Mouse (Mus musculus) midbrain, embryonic 10.5 days (tissue): ENCODE data around the gene 5330417H12Rik. TPM values are rescaled to one million over a fixed set of nuclear protein-coding genes. Genes with fewer than 3 reads are reported as not detected.

ENCODE experiments used
- DNase-seq: peaks from one replicate; pipeline ENCODE4 v3.0.0-alpha.2; 2017; ENCODE audit warnings: low spot score
- H3K27ac ChIP-seq: fragments of 300-500 bp; sonication (generic); replicated peaks from 2 replicates; pipeline ENCODE4 v1.5.1; 2016; ENCODE audit warnings: mild to moderate bottlenecking
- H3K27me3 ChIP-seq: fragments of 300-500 bp; sonication (generic); 2 replicates; pipeline ENCODE4 v1.6.1; 2016; ENCODE audit warnings: low read depth, mild to moderate bottlenecking; ENCODE audit not compliant: poor library complexity, severe bottlenecking
- H3K36me3 ChIP-seq: fragments of 300-500 bp; sonication (generic); 2 replicates; pipeline ENCODE4 v1.6.1; 2016; ENCODE audit warnings: mild to moderate bottlenecking, moderate library complexity
- H3K4me1 ChIP-seq: fragments of 300-500 bp; sonication (generic); 2 replicates; pipeline ENCODE4 v1.6.1; 2016
- H3K4me3 ChIP-seq: fragments of 300-500 bp; sonication (generic); 2 replicates; pipeline ENCODE4 v1.5.1; 2016; ENCODE audit warnings: mild to moderate bottlenecking, moderate library complexity
- H3K9me3 ChIP-seq: fragments of 300-500 bp; sonication (generic); replicated peaks from 2 replicates; pipeline ENCODE4 v1.6.1; 2016; ENCODE audit warnings: mild to moderate bottlenecking
- WGBS: fragments of 180-500 bp; shearing (Covaris S2); methylation state at CpG from one replicate; pipeline ENCODE4 v1.1.7; 2016; 5-methylcytosine and 5-hydroxymethylcytosine counted together
- polyA plus RNA-seq: library from polyadenylated mRNA; unstranded; fragments of >200 nt; fragmentation: Nextera tagmentation; extraction: Ambion mirVana; gene quantifications from 2 replicates; pipeline ENCODE4 v1.2.1, GENCODE M21; 2016

The 5330417H12Rik gene
- polyA plus RNA-seq, 1 experiment from 2014 or later: not detected

GRCm38 (mm10) chr7:107618028-107618992, 6.7 kb downstream of the 5330417H12Rik start:
- Histone ChIP-seq H3K36me3 (no peaks in the 10 kb centered on the region), H3K27me3 (no peaks in the 10 kb centered on the region), H3K4me1 (no peaks in the 10 kb centered on the region), H3K27ac (no peak overlapping the region), H3K4me3 (no peak overlapping the region), H3K9me3 (no peaks in the 10 kb centered on the region)
- WGBS: 37% methylated on average over 11 of the region's 11 CpGs
- no peak for DNase-seq

GRCm38 (mm10) chr7:107610880-107611279, 14.1 kb downstream of the 5330417H12Rik start:
- Histone ChIP-seq H3K9me3 (no peaks in the 10 kb centered on the region), H3K27ac (no peak overlapping the region), H3K4me1 (no peaks in the 10 kb centered on the region), H3K4me3 (no peak overlapping the region), H3K36me3 (no peaks in the 10 kb centered on the region), H3K27me3 (no peaks in the 10 kb centered on the region)
- no peak for DNase-seq
- WGBS: 83% methylated on average over 5 of the region's 5 CpGs

GRCm38 (mm10) chr7:107609622-107610255, 15.2 kb downstream of the 5330417H12Rik start:
- no peaks in the 10 kb centered on the region for H3K4me1 ChIP-seq
- no peaks in the 10 kb centered on the region for H3K36me3 ChIP-seq
- H3K9me3 ChIP-seq: no peaks in the 10 kb centered on the region
- WGBS: 96% methylated on average over 2 of the region's 2 CpGs
- H3K27ac ChIP-seq: no peak overlapping the region
- no peaks in the 10 kb centered on the region for H3K27me3 ChIP-seq
- DNase-seq: no peak
- H3K4me3 ChIP-seq: no peak overlapping the region

GRCm38 (mm10) chr7:107607766-107608165, 17.2 kb downstream of the 5330417H12Rik start:
- WGBS: 100% methylated on average over 1 of the region's 1 CpGs
- no peak overlapping the region for H3K27ac ChIP-seq
- H3K27me3 ChIP-seq: no peaks in the 10 kb centered on the region
- no peak overlapping the region for H3K4me3 ChIP-seq
- H3K36me3 ChIP-seq: no peaks in the 10 kb centered on the region
- H3K9me3 ChIP-seq: no peaks in the 10 kb centered on the region
- H3K4me1 ChIP-seq: peaks cover 4% of the 10 kb centered on the region; the same call in 1 of the 2 replicates
- DNase-seq: no peak

GRCm38 (mm10) chr7:107602913-107603312, 22.0 kb downstream of the 5330417H12Rik start:
- WGBS: 60% methylated on average over 6 of the region's 6 CpGs
- no peak for DNase-seq
- H3K4me3 ChIP-seq: no peak overlapping the region
- peaks cover 5% of the 10 kb centered on the region; the same call in 1 of the 2 replicates for H3K4me1 ChIP-seq
- no peaks in the 10 kb centered on the region for H3K9me3 ChIP-seq
- no peak overlapping the region for H3K27ac ChIP-seq
- H3K27me3 ChIP-seq: no peaks in the 10 kb centered on the region
- H3K36me3 ChIP-seq: no peaks in the 10 kb centered on the region

- H3K9me3 ChIP-seq: no peaks in the 10 kb centered on the region
- no peak overlapping the region for H3K27ac ChIP-seq
- H3K4me3 ChIP-seq: no peak overlapping the region
- no peaks in the 10 kb centered on the region for H3K27me3 ChIP-seq
- DNase-seq: no peak
- WGBS: 82% methylated on average over 4 of the region's 4 CpGs
- peaks cover 5% of the 10 kb centered on the region; the same call in 1 of the 2 replicates for H3K4me1 ChIP-seq
- H3K36me3 ChIP-seq: no peaks in the 10 kb centered on the region
Measured at GRCm38 (mm10) chr7:107602505-107602904, 22.5 kb downstream of the 5330417H12Rik start.

- Histone ChIP-seq H3K4me1 (peaks cover 5% of the 10 kb centered on the region; the same call in 1 of the 2 replicates), H3K27ac (no peak overlapping the region), H3K27me3 (peaks cover 6% of the 10 kb centered on the region), H3K9me3 (no peaks in the 10 kb centered on the region), H3K36me3 (no peaks in the 10 kb centered on the region), H3K4me3 (no peak overlapping the region)
- WGBS: 76% methylated on average over 5 of the region's 5 CpGs
- no peak for DNase-seq
Measured at GRCm38 (mm10) chr7:107600651-107601050, 24.3 kb downstream of the 5330417H12Rik start.

DNA sequence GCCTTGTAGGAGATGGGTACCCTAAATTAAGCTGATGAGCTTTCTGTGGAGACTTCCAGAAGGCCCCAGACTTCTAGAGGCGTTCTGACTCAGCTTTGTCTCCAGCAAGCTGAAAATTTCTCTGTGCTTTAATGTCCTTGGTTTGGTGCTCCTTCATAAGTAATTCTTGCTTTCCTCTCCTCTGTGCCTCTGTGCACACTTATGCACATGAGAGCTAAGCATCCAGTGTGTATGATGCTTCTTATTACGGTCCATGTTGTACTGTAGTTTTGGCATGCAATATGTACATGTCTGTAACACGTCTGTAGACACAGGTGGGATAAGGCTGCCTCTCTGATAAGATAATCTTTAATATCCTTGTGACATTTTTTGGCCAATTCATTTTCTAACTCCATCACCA, 27.0 kb downstream of the 5330417H12Rik start:
- 85% methylated on average over 3 of the region's 3 CpGs for WGBS
- Histone ChIP-seq H3K27ac (no peak overlapping the region), H3K9me3 (no peaks in the 10 kb centered on the region), H3K36me3 (no peaks in the 10 kb centered on the region), H3K4me1 (peaks cover 18% of the 10 kb centered on the region), H3K4me3 (no peak overlapping the region), H3K27me3 (peaks cover 14% of the 10 kb centered on the region)
- DNase-seq: no peak

GRCm38 (mm10) chr7:107596753-107597152, 28.2 kb downstream of the 5330417H12Rik start:
- Histone ChIP-seq H3K4me1 (peaks cover 15% of the 10 kb centered on the region), H3K36me3 (no peaks in the 10 kb centered on the region), H3K9me3 (no peaks in the 10 kb centered on the region), H3K4me3 (no peak overlapping the region), H3K27ac (no peak overlapping the region), H3K27me3 (peaks cover 14% of the 10 kb centered on the region)
- no peak for DNase-seq

GRCm38 (mm10) chr7:107595426-107595825, 29.5 kb downstream of the 5330417H12Rik start:
- Histone ChIP-seq H3K27ac (no peak overlapping the region; the same call in 1 of the 2 replicates), H3K27me3 (peaks cover 14% of the 10 kb centered on the region), H3K4me1 (peaks cover 15% of the 10 kb centered on the region), H3K9me3 (no peaks in the 10 kb centered on the region), H3K36me3 (no peaks in the 10 kb centered on the region), H3K4me3 (peak overlapping the region; percentile 67)
- DNase-seq: no peak
- 17% methylated on average over 13 of the region's 13 CpGs for WGBS

- Histone ChIP-seq H3K4me3 (peak within 1 kb of the TSS; percentile 67), H3K27ac (peak within 1 kb of the TSS; percentile 63), H3K27me3 (peaks cover 14% of the 10 kb centered on the region), H3K9me3 (no peaks in the 10 kb centered on the region), H3K36me3 (no peaks in the 10 kb centered on the region), H3K4me1 (peaks cover 15% of the 10 kb centered on the region)
- 1% methylated on average over 22 of the region's 24 CpGs for WGBS
- peak; percentile 87 for DNase-seq
Measured at GRCm38 (mm10) chr7:107594857-107595402, 30.0 kb downstream of the 5330417H12Rik start, which contains the start of gene Ppfibp2. TSS of gene Ppfibp2 (plus strand) at chr7:107595207.

DNA sequence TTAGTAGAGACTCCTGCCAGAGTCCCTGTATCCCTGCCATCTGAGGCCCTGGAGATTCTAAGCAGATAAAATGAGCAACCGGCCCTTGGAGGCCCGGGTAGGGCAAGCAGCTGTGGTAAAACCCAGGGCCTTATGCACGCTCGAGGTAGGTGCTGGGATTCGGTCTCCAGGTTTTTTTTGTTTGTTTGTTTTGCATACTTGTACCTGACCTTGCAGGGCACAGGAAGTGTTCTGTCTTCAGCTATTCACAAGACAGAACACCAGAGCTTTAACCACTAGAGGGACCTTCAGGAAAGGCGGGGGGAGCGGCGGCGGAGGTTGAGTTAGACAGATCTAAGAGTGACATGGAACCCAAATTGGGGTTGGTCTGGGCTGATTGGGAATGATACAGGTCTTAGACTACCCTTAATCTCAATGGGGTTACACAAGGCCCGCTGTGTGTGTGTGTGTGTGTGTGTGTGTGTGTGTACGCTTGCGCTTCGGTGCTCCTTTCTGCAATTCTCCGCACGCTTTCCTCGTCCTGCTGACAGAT, 30.6 kb downstream of the 5330417H12Rik start:
- no peaks in the 10 kb centered on the region for H3K9me3 ChIP-seq
- peak; percentile 54 for DNase-seq
- WGBS: 3% methylated on average over 16 of the region's 16 CpGs
- peaks cover 15% of the 10 kb centered on the region for H3K4me1 ChIP-seq
- H3K27ac ChIP-seq: peak overlapping the region; percentile 63
- peak overlapping the region; percentile 67 for H3K4me3 ChIP-seq
- H3K27me3 ChIP-seq: peaks cover 14% of the 10 kb centered on the region
- H3K36me3 ChIP-seq: no peaks in the 10 kb centered on the region
